Mouse (Mus musculus) midbrain, embryonic 13.5 days (tissue): Measurements from ENCODE around the gene Zfp668. TPM values are rescaled to one million over a fixed set of nuclear protein-coding genes. Genes with fewer than 3 reads are reported as not detected.

ENCODE experiments used
- ATAC-seq: fragments of 200-750 bp; cut with Nextera tagmentation; 2 replicates; pipeline ENCODE4 v1.8.0; 2017; ENCODE audit warnings: mild to moderate bottlenecking, moderate TSS enrichment, moderate library complexity
- H3K27ac ChIP-seq: fragments of 300-500 bp; sonication (generic); 2 replicates; pipeline ENCODE4 v1.5.1; 2015; ENCODE audit warnings: inconsistent platforms, mild to moderate bottlenecking, moderate library complexity
- H3K27me3 ChIP-seq: fragments of 300-500 bp; sonication (generic); 2 replicates; pipeline ENCODE4 v1.6.1; 2015; ENCODE audit warnings: mild to moderate bottlenecking, inconsistent platforms
- H3K36me3 ChIP-seq: fragments of 300-500 bp; sonication (generic); 2 replicates; pipeline ENCODE4 v1.6.1; 2015; ENCODE audit warnings: mild to moderate bottlenecking, inconsistent platforms
- H3K4me1 ChIP-seq: fragments of 300-500 bp; sonication (generic); replicated peaks from 2 replicates; pipeline ENCODE4 v1.6.1; 2015; ENCODE audit warnings: inconsistent platforms
- H3K4me2 ChIP-seq: fragments of 300-500 bp; sonication (generic); replicated peaks from 2 replicates; pipeline ENCODE4 v1.6.1; 2015; ENCODE audit warnings: moderate library complexity, mild to moderate bottlenecking, inconsistent platforms
- H3K4me3 ChIP-seq: fragments of 300-500 bp; sonication (generic); replicated peaks from 2 replicates; pipeline ENCODE4 v1.5.1; 2015; ENCODE audit warnings: mild to moderate bottlenecking, inconsistent platforms
- H3K9ac ChIP-seq: fragments of 300-500 bp; sonication (generic); replicated peaks from 2 replicates; pipeline ENCODE4 v1.6.1; 2015; ENCODE audit warnings: mild to moderate bottlenecking, inconsistent platforms
- H3K9me3 ChIP-seq: fragments of 300-500 bp; sonication (generic); 2 replicates; pipeline ENCODE4 v1.6.1; 2016; ENCODE audit warnings: mild to moderate bottlenecking, inconsistent platforms
- WGBS: fragments of 180-500 bp; shearing (Covaris S2); methylation state at CpG from one replicate; pipeline ENCODE4 v1.1.7; 2015; 5-methylcytosine and 5-hydroxymethylcytosine counted together
- polyA plus RNA-seq: library from polyadenylated mRNA; unstranded; fragments of >200 nt; fragmentation: Nextera tagmentation; extraction: Ambion mirVana; gene quantifications from 2 replicates; pipeline ENCODE4 v1.2.1, GENCODE M21; 2015

Zfp668 gene
- 41.9 and 45.6 TPM in 2 replicates for polyA plus RNA-seq

DNA sequence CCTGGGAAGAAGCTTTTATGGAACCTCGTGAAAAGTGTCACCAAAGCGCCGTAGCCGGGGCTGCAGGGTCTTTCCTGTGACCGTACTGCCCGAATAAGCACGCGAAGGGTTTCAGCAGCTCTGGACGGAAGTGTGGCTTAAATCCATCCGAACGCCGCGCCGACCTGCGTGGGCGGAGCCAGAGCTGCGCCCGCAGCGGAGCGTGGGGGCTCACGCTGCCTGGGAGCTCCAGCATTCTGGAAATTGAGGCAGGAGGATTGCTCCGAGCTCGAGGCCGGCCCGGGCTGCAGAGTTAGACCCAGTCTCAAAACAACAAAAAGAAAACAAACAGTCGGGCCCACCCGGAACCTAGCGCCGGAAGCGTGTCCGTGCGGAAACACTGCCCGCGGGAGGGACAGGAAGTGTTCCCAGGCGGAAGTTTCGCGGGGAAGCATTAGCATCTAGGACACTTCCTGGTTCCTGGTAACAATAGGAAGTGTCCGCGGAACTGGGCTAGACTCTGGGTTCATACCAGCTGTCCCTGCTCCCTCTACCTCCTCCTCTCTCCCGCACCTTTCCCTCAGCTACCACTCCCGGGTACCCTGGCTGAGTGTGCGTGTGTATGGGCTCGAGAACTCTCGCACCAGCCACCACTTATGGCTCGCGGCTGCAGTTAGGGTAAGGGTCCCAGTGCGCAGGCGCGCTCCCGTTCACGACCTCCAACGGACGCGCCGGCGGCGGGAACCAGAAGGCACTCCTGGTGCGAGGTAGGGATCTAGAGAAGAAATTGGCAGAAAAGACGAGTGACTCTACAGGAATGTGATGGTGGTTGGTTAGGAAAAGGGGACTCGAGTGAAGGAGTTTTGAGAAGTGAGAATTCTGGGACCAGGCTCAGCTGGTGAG lies at the start of gene Zfp668:
Zfp668 (minus strand) TSS at position 362 of the 882 bp plus-strand sequence.
- H3K4me3 ChIP-seq: peak within 1 kb of the TSS; percentile 98
- H3K4me1 ChIP-seq: peaks cover 39% of the 10 kb centered on the region
- H3K27me3 ChIP-seq: no peaks in the 10 kb centered on the region
- H3K9ac ChIP-seq: peak within 1 kb of the TSS; percentile 91
- WGBS: under 1% methylated on average over 60 of the region's 60 CpGs
- peak; percentile 69 for ATAC-seq
- H3K9me3 ChIP-seq: no peaks in the 10 kb centered on the region
- peaks cover 49% of the 10 kb centered on the region for H3K36me3 ChIP-seq
- peak within 1 kb of the TSS; percentile 90 for H3K4me2 ChIP-seq
- H3K27ac ChIP-seq: peak within 1 kb of the TSS; percentile 99

DNA sequence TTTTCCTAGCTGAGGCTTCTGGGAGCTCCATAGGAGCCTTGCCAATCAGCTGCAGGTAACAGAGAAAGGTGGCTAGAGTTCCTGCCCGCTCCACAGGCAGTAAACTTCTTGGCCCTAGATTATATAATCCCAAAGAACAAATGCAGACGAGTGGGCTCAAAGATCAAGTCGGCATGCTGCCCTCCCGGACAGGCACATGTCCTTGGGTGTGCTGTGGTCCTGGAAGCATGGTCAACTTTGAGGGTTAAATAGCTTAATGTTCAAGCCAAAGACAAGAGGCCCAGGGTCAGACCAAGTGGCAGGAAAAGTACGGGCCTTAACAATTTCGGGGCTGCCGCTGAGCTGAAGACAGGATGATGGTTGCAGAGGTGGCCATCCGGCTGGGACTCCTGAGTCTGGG lies 49.4 kb upstream of the Zfp668 start:
- no peak overlapping the region for H3K27ac ChIP-seq
- WGBS: 88% methylated on average over 8 of the region's 8 CpGs
- H3K27me3 ChIP-seq: peaks cover 30% of the 10 kb centered on the region
- H3K36me3 ChIP-seq: peaks cover 57% of the 10 kb centered on the region
- H3K4me3 ChIP-seq: no peak overlapping the region
- ATAC-seq: no peak
- H3K4me2 ChIP-seq: no peak overlapping the region
- H3K9ac ChIP-seq: no peak overlapping the region
- H3K4me1 ChIP-seq: no peaks in the 10 kb centered on the region
- H3K9me3 ChIP-seq: no peaks in the 10 kb centered on the region

DNA sequence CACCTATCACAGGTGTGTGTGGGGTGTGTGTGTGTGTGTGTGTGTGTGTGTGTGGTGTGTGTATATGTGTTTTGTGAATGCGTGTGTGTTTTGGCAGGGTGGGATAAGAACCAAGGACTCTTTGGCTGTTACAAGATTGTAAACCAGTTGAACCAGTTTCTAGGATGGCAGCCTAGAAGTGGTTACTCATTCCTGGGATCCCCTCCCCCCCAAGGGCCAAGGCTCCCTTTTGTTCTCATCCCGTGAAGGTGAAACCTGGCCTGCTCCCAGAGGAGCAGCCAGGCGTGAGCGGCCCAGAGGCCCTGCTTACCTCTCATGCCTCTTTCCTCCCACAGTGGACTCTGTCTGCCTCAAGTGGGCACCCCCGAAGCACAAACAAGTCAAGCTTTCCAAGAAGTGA lies 48.6 kb upstream of the Zfp668 start:
- Histone ChIP-seq H3K27me3 (peaks cover 25% of the 10 kb centered on the region), H3K27ac (no peak overlapping the region), H3K4me1 (no peaks in the 10 kb centered on the region), H3K4me3 (no peak overlapping the region), H3K9me3 (no peaks in the 10 kb centered on the region), H3K4me2 (no peak overlapping the region), H3K36me3 (peaks cover 62% of the 10 kb centered on the region), H3K9ac (no peak overlapping the region)
- no peak for ATAC-seq
- 66% methylated on average over 5 of the region's 5 CpGs for WGBS

GRCm38 (mm10) chr7:127923714-127924113 lies 47.1 kb upstream of the Zfp668 start:
- no peak overlapping the region for H3K4me2 ChIP-seq
- no peak overlapping the region for H3K9ac ChIP-seq
- no peak for ATAC-seq
- peaks cover 11% of the 10 kb centered on the region for H3K27me3 ChIP-seq
- no peaks in the 10 kb centered on the region for H3K4me1 ChIP-seq
- 92% methylated on average over 5 of the region's 5 CpGs for WGBS
- no peak overlapping the region for H3K27ac ChIP-seq
- H3K9me3 ChIP-seq: no peaks in the 10 kb centered on the region
- peaks cover 76% of the 10 kb centered on the region for H3K36me3 ChIP-seq
- no peak overlapping the region for H3K4me3 ChIP-seq

GRCm38 (mm10) chr7:127922451-127923275 lies 46.0 kb upstream of the Zfp668 start:
- 87% methylated on average over 6 of the region's 6 CpGs for WGBS
- peaks cover 82% of the 10 kb centered on the region for H3K36me3 ChIP-seq
- no peak for ATAC-seq

DNA sequence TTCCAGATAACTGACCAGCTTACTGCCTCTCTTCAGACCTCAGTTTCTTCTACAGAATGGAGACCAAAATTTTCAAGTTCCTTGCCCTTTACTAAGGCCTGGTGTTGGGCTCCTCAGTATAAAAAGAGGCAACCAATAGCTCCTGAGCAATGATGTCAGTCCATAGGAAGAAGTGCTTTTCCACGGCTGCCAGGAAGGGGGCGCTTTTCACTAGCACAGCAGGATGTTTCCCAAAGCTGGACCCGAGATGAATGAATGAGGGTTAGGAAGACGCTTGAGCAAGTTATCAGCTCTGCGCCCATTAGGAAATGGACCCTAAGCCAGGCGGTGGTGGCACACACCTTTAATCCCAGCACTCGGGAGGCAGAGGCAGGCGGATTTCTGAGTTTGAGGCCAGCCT lies 44.9 kb upstream of the Zfp668 start:
- Histone ChIP-seq H3K9ac (no peak overlapping the region), H3K4me1 (no peaks in the 10 kb centered on the region), H3K4me2 (no peak overlapping the region), H3K4me3 (no peak overlapping the region), H3K36me3 (peaks cover 82% of the 10 kb centered on the region), H3K27ac (no peak overlapping the region), H3K9me3 (no peaks in the 10 kb centered on the region), H3K27me3 (no peaks in the 10 kb centered on the region)
- WGBS: 63% methylated on average over 8 of the region's 8 CpGs
- no peak for ATAC-seq

More at GRCm38 (mm10) chr7:127922451-127923275, 46.0 kb upstream of the Zfp668 start:
- H3K27me3 ChIP-seq: peaks cover under 1% of the 10 kb centered on the region
- H3K9me3 ChIP-seq: no peaks in the 10 kb centered on the region
- no peak overlapping the region for H3K4me2 ChIP-seq
- H3K27ac ChIP-seq: no peak overlapping the region
- no peak overlapping the region for H3K9ac ChIP-seq
- no peak overlapping the region for H3K4me3 ChIP-seq
- H3K4me1 ChIP-seq: no peaks in the 10 kb centered on the region

DNA sequence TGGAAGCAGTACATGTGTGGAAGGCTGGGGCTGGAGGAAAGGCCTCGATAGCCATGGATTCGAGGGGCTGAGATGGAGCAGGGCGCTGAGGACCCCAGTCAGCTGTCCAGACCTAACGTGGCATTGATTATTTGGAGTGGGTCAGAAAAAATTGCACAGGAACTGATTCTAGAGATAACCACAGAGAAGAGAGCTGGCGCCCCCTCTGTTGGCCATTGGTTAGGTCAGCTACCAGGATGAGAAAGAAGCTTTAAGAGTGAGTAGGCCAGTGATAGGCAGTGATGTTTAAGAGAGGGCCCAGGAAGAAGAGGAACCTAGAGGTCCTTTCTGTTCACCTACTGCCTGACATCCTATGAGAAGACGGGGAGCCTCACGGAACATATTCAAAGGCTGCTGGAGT lies 42.7 kb upstream of the Zfp668 start:
- H3K4me2 ChIP-seq: no peak overlapping the region
- 85% methylated on average over 7 of the region's 7 CpGs for WGBS
- no peaks in the 10 kb centered on the region for H3K9me3 ChIP-seq
- H3K27me3 ChIP-seq: no peaks in the 10 kb centered on the region
- no peak for ATAC-seq
- H3K4me3 ChIP-seq: no peak overlapping the region
- no peaks in the 10 kb centered on the region for H3K4me1 ChIP-seq
- peaks cover 77% of the 10 kb centered on the region for H3K36me3 ChIP-seq
- H3K9ac ChIP-seq: no peak overlapping the region
- no peak overlapping the region for H3K27ac ChIP-seq

DNA sequence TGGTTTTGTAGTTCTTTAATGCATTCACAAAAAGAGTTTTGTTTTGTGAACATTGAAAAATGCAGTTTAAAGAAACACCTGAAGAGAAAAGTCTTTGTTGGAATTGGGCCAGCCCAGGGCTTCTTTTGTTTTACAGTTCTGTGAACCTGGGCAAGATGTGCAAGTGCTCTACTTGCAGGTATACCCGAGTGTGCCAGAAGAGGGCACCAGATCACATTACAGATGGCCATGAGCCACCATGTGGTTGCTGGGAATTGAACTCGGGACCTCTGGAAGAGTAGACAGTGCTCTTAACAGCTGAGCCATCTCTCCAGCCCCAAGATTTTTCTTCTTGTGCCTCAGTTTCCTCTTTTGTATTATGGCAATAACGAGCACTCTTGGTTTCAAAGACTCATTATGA lies 41.6 kb upstream of the Zfp668 start:
- 55% methylated on average over 3 of the region's 3 CpGs for WGBS
- no peaks in the 10 kb centered on the region for H3K9me3 ChIP-seq
- peaks cover 3% of the 10 kb centered on the region for H3K4me1 ChIP-seq
- no peak overlapping the region for H3K4me3 ChIP-seq
- no peak overlapping the region for H3K9ac ChIP-seq
- no peak for ATAC-seq
- H3K27me3 ChIP-seq: no peaks in the 10 kb centered on the region
- no peak overlapping the region for H3K27ac ChIP-seq
- H3K36me3 ChIP-seq: peaks cover 66% of the 10 kb centered on the region
- no peak overlapping the region for H3K4me2 ChIP-seq

DNA sequence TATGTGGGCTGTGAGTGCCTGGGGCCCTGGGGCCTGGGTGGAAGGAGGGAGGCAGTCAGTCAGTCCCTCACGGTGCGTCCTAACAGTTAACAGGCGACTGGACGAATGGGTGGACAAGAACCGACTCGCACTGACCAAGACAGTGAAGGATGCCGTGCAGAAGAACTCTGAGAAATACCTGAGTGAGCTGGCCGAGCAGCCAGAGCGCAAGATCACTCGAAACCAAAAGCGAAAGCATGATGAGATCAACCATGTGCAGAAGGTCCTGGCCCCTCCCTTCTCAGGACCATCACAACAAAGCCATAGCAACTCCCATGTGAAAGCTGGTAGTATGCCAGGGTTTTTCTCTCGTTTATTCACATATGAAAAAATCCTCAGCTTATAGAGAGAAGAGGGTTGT lies 38.7 kb upstream of the Zfp668 start:
- H3K9me3 ChIP-seq: no peaks in the 10 kb centered on the region
- 92% methylated on average over 12 of the region's 12 CpGs for WGBS
- no peaks in the 10 kb centered on the region for H3K27me3 ChIP-seq

GRCm38 (mm10) chr7:127912938-127913337 lies 36.3 kb upstream of the Zfp668 start:
- Histone ChIP-seq H3K4me3 (peak overlapping the region; percentile 87), H3K27ac (peak overlapping the region; percentile 84; the same call in 1 of the 2 replicates), H3K4me2 (peak overlapping the region; percentile 77), H3K27me3 (no peaks in the 10 kb centered on the region), H3K9ac (peak overlapping the region; percentile 78), H3K4me1 (peaks cover 13% of the 10 kb centered on the region), H3K36me3 (peaks cover 48% of the 10 kb centered on the region), H3K9me3 (no peaks in the 10 kb centered on the region)
- WGBS: 33% methylated on average over 4 of the region's 4 CpGs
- no peak for ATAC-seq

More for the DNA sequence above, 38.7 kb upstream of the Zfp668 start:
- no peak overlapping the region for H3K9ac ChIP-seq
- H3K4me2 ChIP-seq: no peak overlapping the region
- no peak overlapping the region for H3K27ac ChIP-seq
- no peak for ATAC-seq
- peaks cover 47% of the 10 kb centered on the region for H3K36me3 ChIP-seq
- H3K4me3 ChIP-seq: no peak overlapping the region
- H3K4me1 ChIP-seq: peaks cover 13% of the 10 kb centered on the region

DNA sequence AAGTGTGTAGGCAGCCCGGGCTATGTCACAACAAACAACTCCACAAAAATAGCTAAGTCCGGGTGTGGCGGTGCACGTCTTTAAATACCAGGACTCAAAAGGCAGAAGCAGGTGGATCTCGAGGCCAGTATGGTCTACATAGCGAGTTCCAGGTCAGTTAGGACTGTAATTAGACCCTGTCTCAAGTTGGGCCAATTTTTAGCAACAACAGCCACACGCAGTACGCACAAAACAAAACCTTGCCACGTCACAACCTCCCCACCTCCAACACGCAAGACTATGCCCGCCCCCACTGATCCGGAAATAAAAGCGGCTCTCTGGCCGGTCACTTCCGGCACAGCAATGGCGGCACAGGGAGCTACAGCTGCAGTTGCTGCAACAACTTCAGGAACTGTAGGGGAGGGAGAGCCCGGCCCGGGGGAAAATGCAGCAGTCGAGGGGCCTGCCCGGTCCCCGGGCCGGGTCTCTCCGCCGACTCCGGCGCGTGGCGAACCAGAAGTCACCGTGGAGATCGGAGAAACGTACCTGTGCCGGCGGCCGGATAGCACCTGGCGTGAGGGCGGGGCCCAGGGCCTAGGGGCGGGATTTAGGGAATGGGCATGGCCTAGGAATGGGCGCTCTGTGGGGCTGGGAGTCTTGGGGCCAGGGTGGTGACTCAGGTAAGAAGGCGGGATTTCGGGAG lies 35.7 kb upstream of the Zfp668 start, which contains the start of gene Kat8:
Kat8 (plus strand) TSS at position 327 of the 682 bp plus-strand sequence.
- H3K27ac ChIP-seq: peak within 1 kb of the TSS; percentile 84
- H3K4me2 ChIP-seq: peak within 1 kb of the TSS; percentile 77
- peak; percentile 96 for ATAC-seq
- H3K27me3 ChIP-seq: no peaks in the 10 kb centered on the region
- peaks cover 13% of the 10 kb centered on the region for H3K4me1 ChIP-seq
- H3K9ac ChIP-seq: peak within 1 kb of the TSS; percentile 78
- 1% methylated on average over 40 of the region's 40 CpGs for WGBS
- H3K36me3 ChIP-seq: peaks cover 50% of the 10 kb centered on the region
- no peaks in the 10 kb centered on the region for H3K9me3 ChIP-seq
- peak within 1 kb of the TSS; percentile 87 for H3K4me3 ChIP-seq
